Mouse (Mus musculus): ENCODE measurements around the gene Nebl.

GRCm38 (mm10) chr2:17301379-17301778 lies 429.9 kb downstream of the Nebl start:
- no peak for TF ChIP-seq POLR2A (IDR thresholded peaks at IDR 0.05; ENCODE audit: control insufficient read depth, low read depth, low read length)
- TF ChIP-seq CTCF (IDR thresholded peaks at IDR 0.05; ENCODE audit: control insufficient read depth, insufficient read depth, insufficient replicate concordance, low read depth, low read length) = no peak
